Mouse (Mus musculus): Measurements from ENCODE around the gene Gm45140.
A peak's percentile ranks its signal among the peaks of the same experiment; 100 is the strongest.

The Gm45140 gene

DNA sequence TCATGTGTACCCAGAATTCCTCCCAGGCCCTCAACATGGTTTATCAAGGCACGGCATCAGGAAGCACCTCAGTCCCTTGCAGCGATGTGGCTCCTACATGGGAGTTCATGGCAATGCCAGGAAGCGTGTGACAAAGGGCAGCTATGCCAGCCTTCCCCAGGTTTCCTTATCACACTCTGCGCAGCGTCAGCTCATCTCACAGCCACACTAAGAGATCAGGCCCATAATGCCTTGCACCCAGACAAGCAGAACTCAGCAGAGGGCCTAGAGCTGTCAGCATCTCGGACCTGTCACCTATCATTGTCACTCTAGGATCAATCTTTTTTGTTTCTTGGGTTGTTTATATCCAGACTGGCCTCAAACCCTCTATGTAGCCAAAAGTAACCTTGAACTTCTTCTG, 36.0 kb downstream of the Gm45140 start:
- no peak for DNase-seq (ENCODE audit: low spot score)

GRCm38 (mm10) chr6:87797321-87797720, 38.3 kb downstream of the Gm45140 start:
- DNase-seq (ENCODE audit: low spot score): no peak

GRCm38 (mm10) chr6:87796251-87796880, 39.2 kb downstream of the Gm45140 start:
- no peak for DNase-seq (ENCODE audit: low spot score)

- no peak for DNase-seq (ENCODE audit: low spot score)
Measured at GRCm38 (mm10) chr6:87795385-87796150, 40.0 kb downstream of the Gm45140 start.

- DNase-seq (ENCODE audit: low spot score): no peak
Measured at GRCm38 (mm10) chr6:87793821-87794510, 41.6 kb downstream of the Gm45140 start.

GRCm38 (mm10) chr6:87791826-87792225, 43.8 kb downstream of the Gm45140 start:
- DNase-seq (ENCODE audit: low spot score): no peak

DNA sequence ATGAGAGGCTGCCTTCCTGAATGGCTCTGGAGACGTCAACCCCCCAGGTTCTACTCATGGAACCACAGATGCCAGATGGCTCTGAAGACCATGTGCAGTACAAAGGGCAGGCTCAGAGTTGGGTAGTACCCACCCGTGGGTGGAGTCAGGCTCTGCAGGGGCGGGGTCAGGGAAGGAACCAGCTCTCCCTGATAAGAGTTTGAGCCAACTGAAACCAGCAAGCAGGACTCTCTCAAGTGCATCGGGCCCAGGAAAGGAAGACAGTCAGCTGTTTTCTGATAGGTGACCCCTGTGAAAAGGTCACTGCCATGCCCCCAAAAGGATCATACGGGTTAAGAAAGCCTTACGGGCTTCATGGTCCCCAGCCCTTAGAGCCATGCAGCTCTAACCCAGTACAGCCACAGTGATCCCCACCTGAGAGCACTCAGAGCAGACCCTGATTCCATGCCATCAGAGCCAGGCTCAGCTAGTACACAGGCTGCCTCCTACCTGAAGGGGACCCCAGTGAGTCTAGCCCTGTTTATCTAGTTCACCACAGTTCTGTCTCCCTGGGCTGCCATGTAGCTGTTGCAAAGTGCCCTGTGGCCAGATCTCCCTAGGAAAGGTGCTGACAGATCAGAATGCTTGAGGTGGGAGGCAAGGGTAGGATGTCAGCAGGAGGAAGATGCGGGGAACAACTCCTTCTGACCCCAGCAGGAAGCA, 44.7 kb downstream of the Gm45140 start:
- no peak for DNase-seq (ENCODE audit: low spot score)

DNA sequence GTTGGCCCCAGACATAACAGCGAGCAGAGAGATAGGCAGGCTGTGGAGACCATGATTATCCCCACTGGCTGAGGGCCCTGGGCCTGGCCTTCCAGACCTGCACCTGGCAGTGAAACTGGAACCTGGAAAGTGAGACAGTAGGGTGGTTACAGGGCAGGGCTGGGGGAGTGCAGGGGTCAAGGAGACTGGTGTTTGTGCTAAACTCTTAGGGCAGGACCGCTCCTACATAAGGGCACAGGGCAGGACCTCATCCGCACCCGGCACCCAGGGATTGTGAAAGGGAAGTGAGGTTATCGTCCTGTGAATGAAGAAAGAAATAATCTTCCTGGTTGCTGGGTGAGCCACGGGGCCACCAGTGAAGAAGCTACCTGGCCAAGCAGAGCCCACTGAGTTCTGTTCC, 45.8 kb downstream of the Gm45140 start:
- no peak for DNase-seq (ENCODE audit: low spot score)

GRCm38 (mm10) chr6:87788896-87789587, 46.6 kb downstream of the Gm45140 start:
- peak; percentile 50 for DNase-seq (ENCODE audit: low spot score)

DNA sequence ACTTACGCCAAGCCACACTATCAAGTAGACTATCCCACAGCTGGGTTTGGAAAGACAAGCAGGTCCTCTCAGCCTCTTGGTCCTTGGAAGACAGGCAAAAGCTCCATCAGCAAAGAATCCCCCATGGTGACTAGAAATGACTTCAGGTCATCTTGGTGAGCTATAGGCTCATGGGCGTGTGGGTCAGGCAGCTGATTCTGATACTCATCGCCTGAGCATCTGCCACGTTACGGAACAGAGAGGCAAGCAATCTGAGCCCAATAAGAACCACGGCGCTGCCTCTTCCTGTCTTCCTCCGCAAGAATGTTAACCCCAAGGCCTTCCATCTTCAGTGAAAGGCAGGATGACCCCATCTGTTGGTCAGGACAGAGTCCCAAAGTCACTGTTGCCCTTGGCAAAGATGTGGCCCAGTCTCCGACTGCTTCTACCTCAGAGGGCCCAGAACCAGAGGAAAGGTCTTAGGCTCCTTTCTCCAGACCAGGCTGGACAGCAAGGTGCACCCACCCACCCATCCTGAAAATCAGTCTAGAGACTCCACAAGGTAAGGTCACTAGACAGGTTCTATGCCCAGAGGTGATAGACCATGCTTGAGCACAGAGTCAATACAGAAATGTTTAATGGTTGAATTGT, 47.2 kb downstream of the Gm45140 start:
- DNase-seq (ENCODE audit: low spot score): no peak

DNA sequence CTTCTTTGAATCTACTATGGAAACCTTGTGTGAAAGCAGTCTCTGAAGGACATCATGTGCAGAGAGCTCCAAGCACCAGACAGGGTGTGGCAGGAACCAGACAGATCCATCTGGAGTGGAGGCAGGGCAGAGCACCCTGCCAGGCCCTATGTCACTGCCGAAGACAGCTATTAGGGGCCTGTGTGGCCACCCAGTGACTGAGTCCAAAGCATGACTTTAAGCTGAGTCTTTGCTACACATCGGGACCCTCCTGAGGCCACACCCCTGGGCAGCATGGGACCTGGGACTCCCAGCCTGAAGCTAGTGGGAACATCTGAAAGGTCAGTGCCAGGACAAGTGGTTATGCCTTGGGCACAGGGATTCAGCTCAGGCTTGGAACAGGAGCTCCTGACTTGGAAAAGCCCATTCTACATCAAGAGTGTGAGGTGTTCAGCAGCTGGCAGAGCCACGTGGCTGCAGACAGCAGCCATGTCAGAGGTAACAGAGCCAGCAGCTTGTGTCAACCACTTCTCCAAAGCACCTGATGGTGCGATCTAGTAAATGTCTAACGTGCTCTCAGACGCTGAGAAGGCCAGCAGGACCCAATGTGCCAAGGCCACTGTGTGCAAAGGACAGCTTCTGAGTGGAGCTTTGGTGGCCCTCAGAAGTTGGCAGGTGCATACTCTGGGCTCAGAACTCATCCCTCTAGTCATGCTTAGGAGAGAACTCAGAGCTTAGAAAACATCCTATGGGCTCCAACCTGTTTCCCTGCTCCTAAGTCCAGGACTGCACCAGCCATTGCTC, 48.3 kb downstream of the Gm45140 start:
- DNase-seq (ENCODE audit: low spot score): no peak

DNA sequence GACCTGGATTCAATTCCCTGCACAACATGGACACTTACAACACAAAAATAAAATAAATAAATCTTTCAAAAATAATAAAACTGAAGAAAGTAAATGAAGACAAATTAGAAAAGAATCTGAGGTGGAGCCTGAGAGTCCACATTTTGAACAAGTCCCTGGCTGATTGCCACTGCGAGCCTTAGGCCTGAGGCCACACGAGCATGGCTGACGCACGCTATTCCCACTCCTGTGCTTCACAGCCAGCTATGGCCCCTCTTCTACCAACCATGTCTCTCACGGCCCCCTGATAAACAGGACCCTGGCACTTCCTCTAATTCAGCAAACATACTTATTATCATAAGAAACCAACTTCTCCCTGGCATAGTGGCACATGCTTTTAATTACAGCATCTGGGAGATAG, 49.0 kb downstream of the Gm45140 start:
- no peak for DNase-seq (ENCODE audit: low spot score)

- DNase-seq (ENCODE audit: low spot score): no peak
Measured at GRCm38 (mm10) chr6:87784033-87784432, 51.6 kb downstream of the Gm45140 start.

DNA sequence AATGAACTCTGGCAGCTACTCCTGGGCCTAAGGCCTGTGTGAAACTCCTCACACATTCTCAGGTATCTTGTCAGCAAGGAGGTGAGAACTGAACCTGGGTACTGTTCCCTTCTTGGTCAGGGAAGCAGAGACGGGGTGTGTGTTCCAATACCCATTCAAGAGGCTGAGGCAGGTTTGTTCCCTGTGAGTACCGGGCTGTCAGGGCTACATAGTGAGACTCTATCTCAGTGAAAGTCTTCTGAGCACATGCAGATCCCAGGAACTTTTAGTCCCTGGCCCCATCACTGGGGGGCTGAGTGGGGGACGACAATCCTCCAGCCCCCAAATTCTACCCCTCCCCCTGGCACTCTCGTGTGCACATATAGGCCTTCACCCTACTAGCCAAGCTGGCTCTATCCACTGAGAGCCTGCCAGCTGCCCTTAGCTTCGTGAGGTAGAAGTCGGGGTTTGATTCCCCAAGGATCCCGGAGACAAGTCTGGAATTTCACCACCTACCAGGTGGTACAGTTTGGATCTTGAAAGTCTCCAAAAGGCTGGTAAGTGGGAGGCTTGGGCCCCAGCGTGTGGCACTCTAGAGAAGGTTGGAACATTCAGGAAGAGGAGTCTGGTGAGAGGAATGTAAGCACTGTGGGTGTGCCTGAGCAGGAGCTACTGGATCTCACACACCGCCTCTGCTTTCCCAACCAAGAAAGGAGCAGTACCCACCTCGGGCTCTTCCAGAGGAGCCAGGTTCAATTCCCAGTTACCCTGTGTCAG, 54.9 kb downstream of the Gm45140 start:
- no peak for DNase-seq (ENCODE audit: low spot score)

DNA sequence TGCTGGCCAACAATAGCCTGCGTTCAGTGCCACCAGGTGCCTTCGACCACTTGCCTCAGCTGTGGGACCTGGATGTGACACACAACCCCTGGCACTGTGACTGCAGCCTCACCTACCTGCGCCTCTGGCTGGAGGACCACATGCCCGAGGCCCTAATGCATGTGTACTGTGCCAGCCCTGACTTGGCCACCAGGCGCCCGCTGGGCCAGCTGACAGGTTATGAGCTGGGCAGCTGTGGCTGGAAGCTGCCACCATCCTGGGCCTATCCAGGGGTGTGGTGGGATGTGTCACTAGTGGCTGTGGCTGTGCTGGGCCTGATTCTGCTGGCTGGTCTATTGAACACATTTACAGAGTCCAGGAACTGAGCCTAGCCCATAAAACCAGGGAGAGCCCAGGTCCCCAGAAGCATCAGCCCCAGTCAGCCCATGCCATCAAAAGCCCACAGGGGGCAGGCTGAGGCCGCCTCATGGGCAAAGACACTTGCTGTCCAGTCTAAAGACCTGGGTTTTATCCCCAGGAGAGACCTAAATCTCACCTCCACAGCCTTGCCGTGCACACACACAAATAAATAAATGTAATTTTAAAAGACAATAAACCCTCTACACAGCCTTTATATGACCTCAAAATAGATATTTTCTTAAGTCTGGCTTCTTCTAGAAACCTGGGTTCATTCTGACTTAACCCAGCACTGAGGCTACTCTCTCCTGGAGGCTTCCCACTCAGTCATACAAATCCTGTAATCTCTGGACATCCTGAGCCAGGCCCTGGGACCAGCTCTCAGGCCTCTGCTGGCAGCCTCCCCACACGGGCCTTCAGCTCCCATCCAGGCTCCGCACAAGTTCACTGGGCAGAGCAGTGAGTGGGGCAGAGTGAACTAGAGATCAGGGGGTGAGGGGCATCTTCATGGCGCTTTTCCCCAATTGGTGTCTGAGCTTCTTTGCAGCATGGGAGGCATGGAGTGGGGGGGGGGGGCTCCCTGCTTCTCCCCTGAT, 56.1 kb downstream of the Gm45140 start:
- DNase-seq (ENCODE audit: low spot score): no peak

DNA sequence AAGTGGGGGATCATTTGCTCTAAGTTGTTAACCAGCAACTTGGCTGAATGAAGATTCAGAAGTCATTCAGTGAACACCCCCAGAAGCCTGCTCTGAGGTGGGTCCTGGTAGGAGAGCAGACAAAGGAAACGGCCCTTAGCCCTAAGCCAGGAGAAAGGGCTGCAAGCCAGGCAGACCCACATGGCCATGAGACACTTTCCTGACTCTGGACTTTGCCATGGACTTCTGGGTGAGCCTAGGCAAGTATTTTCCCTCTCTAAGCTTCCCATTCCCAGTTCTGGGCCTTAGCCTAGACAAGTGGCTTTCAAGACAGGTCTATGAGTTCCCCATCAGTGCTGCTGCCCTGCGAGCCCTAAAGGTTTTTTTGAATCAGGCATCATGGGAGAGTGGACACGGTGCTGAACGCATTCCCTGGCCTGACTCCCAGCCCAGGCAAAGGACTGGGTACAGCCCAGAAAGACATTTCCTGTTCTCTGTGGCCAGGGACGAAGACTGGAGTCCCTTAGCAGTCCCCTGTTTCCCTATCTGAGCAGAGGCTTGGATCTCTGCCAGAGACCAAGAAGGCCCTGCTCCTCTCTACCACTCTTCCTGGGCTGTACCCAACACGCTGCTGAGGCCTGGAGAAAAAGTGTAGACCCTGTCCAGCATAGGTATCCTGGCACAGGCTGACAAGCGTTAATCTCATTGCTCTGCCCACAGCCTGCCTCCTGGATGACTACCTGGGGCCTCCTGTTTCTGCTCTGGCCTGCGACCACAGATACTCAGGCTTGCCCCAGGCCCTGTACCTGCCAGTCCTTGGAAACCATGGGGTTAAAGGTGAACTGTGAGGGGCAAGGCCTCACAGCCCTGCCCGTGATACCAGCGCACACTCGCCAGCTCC, 57.1 kb downstream of the Gm45140 start:
- no peak for DNase-seq (ENCODE audit: low spot score)

DNA sequence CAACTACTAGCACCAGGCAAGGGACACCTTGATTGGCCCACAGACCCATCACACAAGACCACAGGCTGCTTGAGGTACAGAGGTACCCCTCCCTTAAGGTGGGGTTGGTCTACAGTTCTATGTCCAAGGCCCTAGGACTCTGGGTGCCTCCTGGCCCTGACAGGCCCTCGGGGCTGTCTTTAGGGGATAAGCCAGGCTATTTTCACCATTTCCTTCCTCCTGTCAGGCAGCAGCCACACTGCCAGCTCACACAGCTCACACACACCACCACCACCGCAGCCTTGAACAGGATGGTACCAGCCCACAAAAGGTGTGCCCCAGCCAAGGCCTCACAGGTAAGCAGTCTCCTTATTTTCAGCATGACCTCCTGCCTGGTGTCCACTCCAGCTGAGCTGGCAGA, 57.8 kb downstream of the Gm45140 start, which contains the start of gene Gp9:
Gene Gp9 (plus strand): TSS at position 231 of the 400 bp plus-strand sequence.
- DNase-seq (ENCODE audit: low spot score): no peak

GRCm38 (mm10) chr6:87776663-87777062, 58.9 kb downstream of the Gm45140 start:
- no peak for DNase-seq (ENCODE audit: low spot score)
